Mouse (Mus musculus) hindbrain, embryonic 13.5 days (tissue): ENCODE measurements at regions not wholly inside any gene's neighbourhood (a gene's known extent, or its start where the extent isn't known, plus 50 kb on each side); places are given as distances from the start of the nearest gene placed in this dataset.

Source experiments
- ATAC-seq: fragments of 200-750 bp; cut with Nextera tagmentation; 2 replicates; pipeline ENCODE4 v1.8.0; 2017; ENCODE audit warnings: moderate TSS enrichment; ENCODE audit not compliant: low FRiP score
- H3K27ac ChIP-seq: fragments of 300-500 bp; sonication (generic); 2 replicates; pipeline ENCODE4 v1.5.1; 2015; ENCODE audit warnings: inconsistent platforms, mild to moderate bottlenecking, moderate library complexity
- H3K27me3 ChIP-seq: fragments of 300-500 bp; sonication (generic); 2 replicates; pipeline ENCODE4 v1.6.1; 2015; ENCODE audit warnings: mild to moderate bottlenecking, inconsistent platforms
- H3K36me3 ChIP-seq: fragments of 300-500 bp; sonication (generic); 2 replicates; pipeline ENCODE4 v1.6.1; 2015; ENCODE audit warnings: mild to moderate bottlenecking, inconsistent platforms
- H3K4me1 ChIP-seq: fragments of 300-500 bp; sonication (generic); replicated peaks from 2 replicates; pipeline ENCODE4 v1.6.1; 2015; ENCODE audit warnings: inconsistent platforms
- H3K4me2 ChIP-seq: fragments of 300-500 bp; sonication (generic); 2 replicates; pipeline ENCODE4 v1.6.1; 2015; ENCODE audit warnings: inconsistent platforms, mild to moderate bottlenecking, moderate library complexity
- H3K4me3 ChIP-seq: fragments of 300-500 bp; sonication (generic); 2 replicates; pipeline ENCODE4 v1.5.1; 2015; ENCODE audit warnings: mild to moderate bottlenecking, inconsistent platforms
- H3K9ac ChIP-seq: fragments of 300-500 bp; sonication (generic); 2 replicates; pipeline ENCODE4 v1.6.1; 2015; ENCODE audit warnings: mild to moderate bottlenecking, inconsistent platforms
- H3K9me3 ChIP-seq: fragments of 300-500 bp; sonication (generic); 2 replicates; pipeline ENCODE4 v1.6.1; 2016; ENCODE audit warnings: inconsistent platforms
- WGBS: fragments of 180-500 bp; shearing (Covaris S2); methylation state at CpG from one replicate; pipeline ENCODE4 v1.1.7; 2015; 5-methylcytosine and 5-hydroxymethylcytosine counted together

GRCm38 (mm10) chr15:28732409-28732808 lies 528.9 kb downstream of the Dnah5 start:
- no peak for ATAC-seq
- H3K4me1 ChIP-seq = no peaks in the 10 kb centered on the region
- WGBS = 69% methylated on average over 5 of the region's 5 CpGs

GRCm38 (mm10) chr15:28740591-28740990 lies 537.0 kb downstream of the Dnah5 start:
- Histone ChIP-seq H3K4me1 (no peaks in the 10 kb centered on the region), H3K36me3 (no peaks in the 10 kb centered on the region), H3K4me2 (no peak overlapping the region), H3K9ac (no peak overlapping the region), H3K27ac (no peak overlapping the region), H3K27me3 (no peaks in the 10 kb centered on the region), H3K9me3 (no peaks in the 10 kb centered on the region), H3K4me3 (no peak overlapping the region)
- no peak for ATAC-seq
- WGBS = 94% methylated on average over 2 of the region's 2 CpGs

More at GRCm38 (mm10) chr15:28732409-28732808, 528.9 kb downstream of the Dnah5 start:
- H3K4me3 ChIP-seq = no peak overlapping the region
- H3K27ac ChIP-seq = 0 out of 2 replicates have a peak overlapping the region, but pooled peaks have one; percentile 2
- no peaks in the 10 kb centered on the region for H3K27me3 ChIP-seq
- H3K36me3 ChIP-seq = no peaks in the 10 kb centered on the region
- H3K4me2 ChIP-seq = no peak overlapping the region
- no peaks in the 10 kb centered on the region for H3K9me3 ChIP-seq
- H3K9ac ChIP-seq = no peak overlapping the region

- no peak overlapping the region for H3K9ac ChIP-seq
- no peaks in the 10 kb centered on the region for H3K27me3 ChIP-seq
- peaks cover 4% of the 10 kb centered on the region; the same call in 1 of the 2 replicates for H3K4me1 ChIP-seq
- no peaks in the 10 kb centered on the region for H3K36me3 ChIP-seq
- ATAC-seq = no peak
- 73% methylated on average over 1 of the region's 1 CpGs for WGBS
- H3K4me2 ChIP-seq = no peak overlapping the region
- H3K4me3 ChIP-seq = no peak overlapping the region
- no peak overlapping the region for H3K27ac ChIP-seq
- H3K9me3 ChIP-seq = no peaks in the 10 kb centered on the region
Measured at GRCm38 (mm10) chr15:28745691-28746090, 542.1 kb downstream of the Dnah5 start.

- Histone ChIP-seq H3K4me1 (peaks cover 4% of the 10 kb centered on the region; the same call in 1 of the 2 replicates), H3K4me2 (no peak overlapping the region), H3K27ac (no peak overlapping the region), H3K9ac (no peak overlapping the region), H3K36me3 (no peaks in the 10 kb centered on the region), H3K9me3 (no peaks in the 10 kb centered on the region), H3K27me3 (no peaks in the 10 kb centered on the region), H3K4me3 (no peak overlapping the region)
- ATAC-seq = no peak; the same call in 1 of the 2 replicates
- WGBS = 39% methylated on average over 2 of the region's 2 CpGs
Measured at GRCm38 (mm10) chr15:28746603-28747002, 543.1 kb downstream of the Dnah5 start.

GRCm38 (mm10) chr15:28758736-28759135 lies 555.2 kb downstream of the Dnah5 start:
- H3K4me3 ChIP-seq = no peak overlapping the region
- H3K9me3 ChIP-seq = no peaks in the 10 kb centered on the region
- no peak for ATAC-seq
- no peaks in the 10 kb centered on the region for H3K36me3 ChIP-seq
- no peaks in the 10 kb centered on the region for H3K4me1 ChIP-seq
- H3K4me2 ChIP-seq = no peak overlapping the region
- H3K9ac ChIP-seq = no peak overlapping the region
- no peaks in the 10 kb centered on the region for H3K27me3 ChIP-seq
- WGBS = 91% methylated on average over 4 of the region's 4 CpGs
- no peak overlapping the region for H3K27ac ChIP-seq
